Comparison of ENCODE assay signal across 31 mouse cellular contexts in genomic region chr15:31458081-31458480, GRCm38 (mm10). TPM values are rescaled to one million over a fixed set of nuclear protein-coding genes. Genes with fewer than 3 reads are reported as not detected.
DNase-seq lines count a peak whose midpoint lies in the region; ATAC-seq lines count a peak whose summit lies in the region.
"Had no signal": no experiment of that assay in that cellular context is flagged by ENCODE, and none has a peak within 500 bp of the region (broad histone marks: within the 10 kb centered on the region; RNA-seq: fewer than 3 reads in every experiment).

No protein-coding gene starts in this region.

- H3K9ac ChIP-seq in limb, embryonic 11.5 days (ENCODE audit: low read length), result no peak overlapping the region
- H3K9ac ChIP-seq: embryonic facial prominence, embryonic 13.5 days; forebrain, embryonic 13.5 days; heart, embryonic 13.5 days; hindbrain, embryonic 14.5 days had no signal

- H3K27me3 ChIP-seq in limb, embryonic 11.5 days (ENCODE audit: control insufficient read depth, insufficient read depth, low read length), result no peaks in the 10 kb centered on the region
- H3K27me3 ChIP-seq in limb, embryonic 10.5 days (ENCODE audit: low read depth, poor library complexity, severe bottlenecking), result no peaks in the 10 kb centered on the region
- H3K27me3 ChIP-seq: CH12.LX; embryonic facial prominence, embryonic 13.5 days; forebrain, embryonic 13.5 days; heart, embryonic 13.5 days; Patski had no signal

- WGBS in limb, embryonic 11.5 days, result 89% methylated on average over 7 of the region's 7 CpGs
- WGBS in limb, embryonic 10.5 days, result 93% methylated on average over 7 of the region's 7 CpGs

- H3K27ac ChIP-seq in limb, embryonic 11.5 days (replicated peaks; ENCODE audit: low read depth, low read length), result no peak overlapping the region
- H3K27ac ChIP-seq in limb, embryonic 10.5 days, result no peak overlapping the region
- H3K27ac ChIP-seq: embryonic facial prominence, embryonic 10.5 days; embryonic facial prominence, embryonic 13.5 days; forebrain, embryonic 13.5 days; heart, embryonic 13.5 days; hindbrain, embryonic 14.5 days; hindbrain, postnatal 0 days had no signal

- H3K4me1 ChIP-seq in limb, embryonic 11.5 days (ENCODE audit: control insufficient read depth, insufficient read depth, low read length), result no peaks in the 10 kb centered on the region
- peaks cover 4% of the 10 kb centered on the region; the same call in 1 of the 2 replicates for H3K4me1 ChIP-seq in limb, embryonic 10.5 days
- H3K4me1 ChIP-seq: embryonic facial prominence, embryonic 13.5 days had no signal

- no peak overlapping the region for H3K4me3 ChIP-seq in limb, embryonic 11.5 days (ENCODE audit: low read depth, low read length)
- no peak overlapping the region for H3K4me3 ChIP-seq in limb, embryonic 10.5 days
- H3K4me3 ChIP-seq: embryonic facial prominence, embryonic 10.5 days; embryonic facial prominence, embryonic 13.5 days; erythroblast, embryonic 14.5 days; forebrain, embryonic 13.5 days; heart, embryonic 13.5 days had no signal

- DNase-seq in limb, embryonic 11.5 days (ENCODE audit: low spot score), result peak; percentile 14
- DNase-seq in limb, embryonic 10.5 days (ENCODE audit: low spot score), result no peak
- peak; percentile 77 to 88 for DNase-seq in adrenal gland, adult (ENCODE audit: inconsistent age in 2 of 2, low spot score in 1 of 2)
- peak; percentile 77 for DNase-seq in adrenal gland, adult 8-10 months
- peak; percentile 59 for DNase-seq in adrenal gland, postnatal 25 days
- no peak for DNase-seq in gastrocnemius, postnatal 10 days
- DNase-seq in retina, embryonic 14.5 days (ENCODE audit: low spot score), result no peak
- DNase-seq: B cell, adult 2 months; cerebellum, adult 11-12 months; cerebellum, adult 8-10 months; cerebellum, postnatal 10 days; cerebellum, postnatal 36 days; embryo, embryonic 11 days; gastrocnemius, postnatal 14 days; heart, adult 18-20 months; heart, postnatal 14 days; heart, postnatal 4 days had no signal

- no peak overlapping the region for H3K4me2 ChIP-seq in limb, embryonic 11.5 days (ENCODE audit: low read depth, severe bottlenecking)
- H3K4me2 ChIP-seq: embryonic facial prominence, embryonic 13.5 days; forebrain, embryonic 13.5 days; heart, embryonic 13.5 days; hindbrain, embryonic 14.5 days had no signal

- H3K9me3 ChIP-seq in limb, embryonic 11.5 days (ENCODE audit: control insufficient read depth, low read length), result no peaks in the 10 kb centered on the region
- H3K9me3 ChIP-seq in limb, embryonic 10.5 days (replicated peaks), result no peaks in the 10 kb centered on the region
- H3K9me3 ChIP-seq: embryonic facial prominence, embryonic 10.5 days; embryonic facial prominence, embryonic 13.5 days; forebrain, embryonic 13.5 days; G1E; heart, embryonic 13.5 days had no signal

- ATAC-seq in limb, embryonic 11.5 days (ENCODE audit: insufficient number of reproducible peaks, low FRiP score, low TSS enrichment, low read depth), result no peak
- ATAC-seq: forebrain, embryonic 13.5 days; forebrain, embryonic 16.5 days; hindbrain, postnatal 0 days; inflammation-experienced regulatory T-cells, adult 6 months; intestine, embryonic 16.5 days; Patski had no signal

- H3K36me3 ChIP-seq in limb, embryonic 11.5 days (ENCODE audit: control insufficient read depth, insufficient read depth, low read length), result peaks cover 16% of the 10 kb centered on the region; the same call in 1 of the 2 replicates
- H3K36me3 ChIP-seq in limb, embryonic 10.5 days, result peaks cover 65% of the 10 kb centered on the region

RNA-seq across cellular contexts. Expression of gene Ropn1l, which starts 4.5 kb away (rescaled TPM):
- 3.3 and 3.5 TPM in 2 replicates for polyA plus RNA-seq in limb, embryonic 11.5 days (2014; fragmentation: Nextera tagmentation; extraction: Ambion mirVana)
- 2.7 and 4.7 TPM in 2 replicates for polyA plus RNA-seq in limb, embryonic 10.5 days (2016; fragmentation: Nextera tagmentation; extraction: Ambion mirVana)
- 1 to 10 TPM; 2.1 to 3.3 (median 2.4) TPM for total RNA-seq in adrenal gland, adult 8-10 months (2022)
- 2.0 and 3.6 TPM in 2 replicates for total RNA-seq in adrenal gland, postnatal 25 days (2021)
- total RNA-seq in gastrocnemius, postnatal 10 days (2021), result under 1 TPM in 1 of 2 experiments, not detected in 1; 0.38 TPM
- total RNA-seq: gastrocnemius, adult 18-20 months; heart, adult 18-20 months had no signal

Comparison
In these comparisons a context has a peak if more than half of its experiments do, and no peak if none do; other contexts are left out.
1. DNase-seq: peak in limb, embryonic 11.5 days (single experiment), adrenal gland, adult (2 of 2), adrenal gland, adult 8-10 months (single experiment) and adrenal gland, postnatal 25 days (single experiment); none in limb, embryonic 10.5 days (single experiment), gastrocnemius, postnatal 10 days (single experiment) and retina, embryonic 14.5 days (single experiment).